Mouse (Mus musculus): Measurements from ENCODE around the gene Fig4. TPM values are rescaled to one million over a fixed set of nuclear protein-coding genes. Genes with fewer than 3 reads are reported as not detected.

Gene Fig4
- 19.6 and 20.8 TPM in 2 replicates for polyA plus RNA-seq (2011; ENCODE audit: insufficient read length, low read depth, missing spikeins)

DNA sequence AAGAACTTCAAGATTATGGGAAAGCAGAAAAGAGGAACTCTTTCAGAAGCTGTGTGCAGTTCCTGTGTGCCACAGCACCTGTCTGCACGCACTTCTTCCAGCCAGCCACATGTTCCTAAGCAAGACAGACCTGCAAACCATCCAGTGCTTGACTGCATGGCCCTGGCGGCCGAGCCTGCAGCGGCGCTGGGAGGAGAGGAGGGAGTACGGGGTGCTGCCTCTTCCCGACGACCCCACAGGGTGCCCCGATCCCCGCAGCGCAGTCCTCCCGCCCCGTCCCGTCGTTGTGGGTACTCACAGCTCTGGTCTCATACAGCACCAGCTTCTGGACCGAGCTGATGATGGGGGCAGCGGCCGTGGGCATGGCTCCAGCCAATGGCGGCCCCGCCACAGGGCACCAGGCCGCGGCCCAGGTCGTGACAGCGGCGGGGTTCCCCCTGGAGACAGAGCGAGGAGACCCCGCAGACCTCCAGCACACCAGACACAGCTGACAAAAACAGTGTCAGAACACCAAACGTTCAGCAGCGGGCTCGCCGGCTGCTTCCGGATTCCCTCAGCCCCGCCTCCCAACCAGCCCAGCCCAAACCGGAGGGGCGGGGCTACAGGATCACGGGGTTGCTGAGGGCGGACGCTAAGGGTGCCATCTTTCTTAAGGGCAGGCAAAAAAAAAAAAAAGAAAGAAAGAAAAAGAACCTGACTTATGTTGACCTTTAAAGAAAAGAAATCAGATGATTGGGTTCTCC is at the start of gene Fig4:
Gene Fig4 (minus strand): TSS at position 572 of the 743 bp plus-strand sequence.
- 0 out of 2 replicates have a peak within 1 kb of the TSS, but pooled peaks have one; percentile 2 for H3K27ac ChIP-seq (ENCODE audit: insufficient read depth, low read length)
- peak within 1 kb of the TSS; percentile 93 for H3K4me3 ChIP-seq (ENCODE audit: insufficient read depth, low read length)
- H3K4me1 ChIP-seq (ENCODE audit: control insufficient read depth, insufficient read depth, low read length) = no peaks in the 10 kb centered on the region
- peak; percentile 82 for TF ChIP-seq POLR2A (IDR thresholded peaks at IDR 0.05; ENCODE audit: low read depth, low read length)
- TF ChIP-seq CTCF (IDR thresholded peaks at IDR 0.05; ENCODE audit: borderline replicate concordance, insufficient read depth, low read length) = no peak

- no peaks in the 10 kb centered on the region for H3K4me1 ChIP-seq (ENCODE audit: control insufficient read depth, insufficient read depth, low read length)
- H3K27ac ChIP-seq (ENCODE audit: insufficient read depth, low read length) = no peak overlapping the region
- H3K4me3 ChIP-seq (ENCODE audit: insufficient read depth, low read length) = no peak overlapping the region
- TF ChIP-seq POLR2A (IDR thresholded peaks at IDR 0.05; ENCODE audit: low read depth, low read length) (no peak), CTCF (IDR thresholded peaks at IDR 0.05; ENCODE audit: borderline replicate concordance, insufficient read depth, low read length) (no peak)
Observed at GRCm38 (mm10) chr10:41341346-41341745, 38.3 kb upstream of the Fig4 start.

GRCm38 (mm10) chr10:41332533-41333043 is 29.5 kb upstream of the Fig4 start:
- Histone ChIP-seq H3K27ac (ENCODE audit: insufficient read depth, low read length) (no peak overlapping the region), H3K4me1 (ENCODE audit: control insufficient read depth, insufficient read depth, low read length) (no peaks in the 10 kb centered on the region), H3K4me3 (ENCODE audit: insufficient read depth, low read length) (no peak overlapping the region)
- TF ChIP-seq CTCF (IDR thresholded peaks at IDR 0.05; ENCODE audit: borderline replicate concordance, insufficient read depth, low read length) (no peak), POLR2A (IDR thresholded peaks at IDR 0.05; ENCODE audit: low read depth, low read length) (no peak)

DNA sequence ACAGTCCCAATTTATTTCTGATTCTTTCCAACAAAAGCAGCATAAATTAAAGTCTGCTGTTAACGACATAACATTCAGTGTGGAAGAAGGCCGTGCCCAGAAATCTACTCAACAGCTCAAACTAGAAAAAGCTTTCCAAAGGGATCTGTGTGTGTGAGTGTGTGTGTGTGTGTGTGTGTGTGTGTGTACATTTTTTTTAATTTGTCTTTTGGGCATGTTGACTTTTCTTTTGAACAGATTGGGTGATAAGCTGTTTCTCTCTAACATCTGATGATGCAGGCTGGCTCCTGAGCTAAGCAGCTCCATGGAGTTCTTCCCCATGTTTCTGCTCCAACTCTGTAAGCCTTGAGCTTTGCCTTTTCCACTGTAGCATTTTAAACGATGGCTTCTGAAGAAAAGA is 12.8 kb upstream of the Fig4 start:
- TF ChIP-seq POLR2A (IDR thresholded peaks at IDR 0.05; ENCODE audit: low read depth, low read length) (no peak), CTCF (IDR thresholded peaks at IDR 0.05; ENCODE audit: borderline replicate concordance, insufficient read depth, low read length) (no peak)
- Histone ChIP-seq H3K4me1 (ENCODE audit: control insufficient read depth, insufficient read depth, low read length) (no peaks in the 10 kb centered on the region), H3K4me3 (ENCODE audit: insufficient read depth, low read length) (no peak overlapping the region), H3K27ac (ENCODE audit: insufficient read depth, low read length) (no peak overlapping the region)

DNA sequence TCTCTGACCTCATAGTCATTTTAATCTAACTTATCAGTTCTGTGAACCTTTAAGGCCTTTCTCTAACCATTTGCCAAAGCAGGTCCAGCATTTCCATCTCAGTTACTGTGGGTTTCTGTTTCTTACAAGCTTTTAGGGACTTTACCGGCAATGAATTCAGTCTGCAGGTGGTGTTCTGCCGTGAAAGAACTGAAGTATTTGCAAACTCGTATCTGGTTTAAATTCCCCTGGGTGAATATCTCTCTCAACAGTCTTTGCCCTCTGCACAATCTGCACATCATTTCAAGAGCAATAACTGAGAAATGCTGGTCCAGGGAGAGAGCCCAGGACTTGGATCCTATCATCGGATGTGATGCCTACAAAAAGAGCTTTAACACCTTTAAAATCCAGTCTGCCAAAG is 5.1 kb upstream of the Fig4 start:
- Histone ChIP-seq H3K4me3 (ENCODE audit: insufficient read depth, low read length) (no peak overlapping the region), H3K4me1 (ENCODE audit: control insufficient read depth, insufficient read depth, low read length) (no peaks in the 10 kb centered on the region), H3K27ac (ENCODE audit: insufficient read depth, low read length) (no peak overlapping the region)
- no peak for TF ChIP-seq CTCF (IDR thresholded peaks at IDR 0.05; ENCODE audit: borderline replicate concordance, insufficient read depth, low read length)
- no peak for TF ChIP-seq POLR2A (IDR thresholded peaks at IDR 0.05; ENCODE audit: low read depth, low read length)

- Histone ChIP-seq H3K27ac (ENCODE audit: insufficient read depth, low read length) (no peak overlapping the region), H3K4me1 (ENCODE audit: control insufficient read depth, insufficient read depth, low read length) (no peaks in the 10 kb centered on the region), H3K4me3 (ENCODE audit: insufficient read depth, low read length) (no peak overlapping the region)
- TF ChIP-seq CTCF (IDR thresholded peaks at IDR 0.05; ENCODE audit: borderline replicate concordance, insufficient read depth, low read length) (no peak), POLR2A (IDR thresholded peaks at IDR 0.05; ENCODE audit: low read depth, low read length) (no peak)
Observed at GRCm38 (mm10) chr10:41304961-41305455, 1.9 kb upstream of the Fig4 start.

- Histone ChIP-seq H3K4me1 (ENCODE audit: control insufficient read depth, insufficient read depth, low read length) (no peaks in the 10 kb centered on the region), H3K4me3 (ENCODE audit: insufficient read depth, low read length) (peak within 1 kb of the TSS; percentile 93), H3K27ac (ENCODE audit: insufficient read depth, low read length) (0 out of 2 replicates have a peak within 1 kb of the TSS, but pooled peaks have one; percentile 2)
- TF ChIP-seq POLR2A (IDR thresholded peaks at IDR 0.05; ENCODE audit: low read depth, low read length) = no peak
- TF ChIP-seq CTCF (IDR thresholded peaks at IDR 0.05; ENCODE audit: borderline replicate concordance, insufficient read depth, low read length) = no peak
Observed at GRCm38 (mm10) chr10:41303639-41304444, 782 bp upstream of the Fig4 start, which contains the start of gene Ak9. TSS of gene Ak9 (plus strand) at chr10:41303980.

GRCm38 (mm10) chr10:41300161-41300560 is 2.9 kb downstream of the Fig4 start:
- Histone ChIP-seq H3K4me1 (ENCODE audit: control insufficient read depth, insufficient read depth, low read length) (no peaks in the 10 kb centered on the region), H3K27ac (ENCODE audit: insufficient read depth, low read length) (no peak overlapping the region), H3K4me3 (ENCODE audit: insufficient read depth, low read length) (no peak overlapping the region)
- TF ChIP-seq POLR2A (IDR thresholded peaks at IDR 0.05; ENCODE audit: low read depth, low read length) (no peak), CTCF (IDR thresholded peaks at IDR 0.05; ENCODE audit: borderline replicate concordance, insufficient read depth, low read length) (no peak)

GRCm38 (mm10) chr10:41295145-41295544 is 7.9 kb downstream of the Fig4 start:
- no peak overlapping the region for H3K27ac ChIP-seq (ENCODE audit: insufficient read depth, low read length)
- H3K4me3 ChIP-seq (ENCODE audit: insufficient read depth, low read length) = no peak overlapping the region
- peaks cover 9% of the 10 kb centered on the region for H3K4me1 ChIP-seq (ENCODE audit: control insufficient read depth, insufficient read depth, low read length)
- TF ChIP-seq POLR2A (IDR thresholded peaks at IDR 0.05; ENCODE audit: low read depth, low read length) (no peak), CTCF (IDR thresholded peaks at IDR 0.05; ENCODE audit: borderline replicate concordance, insufficient read depth, low read length) (no peak)
